Mouse (Mus musculus) subcutaneous adipose tissue, adult 2 months (tissue): ENCODE data around the gene Iqgap2. TPM values are rescaled to one million over a fixed set of nuclear protein-coding genes. Genes with fewer than 3 reads are reported as not detected.

Source experiments
- polyA plus RNA-seq: library from polyadenylated mRNA; depleted of rRNA; stranded (reverse); fragments of >200 nt; gene quantifications from 2 replicates; pipeline ENCODE4 v1.2.3, GENCODE M21; 2012; ENCODE audit warnings: low replicate concordance; rRNA removed

The Iqgap2 gene
- 1.4 and 4.3 TPM in 2 replicates for polyA plus RNA-seq

DNA sequence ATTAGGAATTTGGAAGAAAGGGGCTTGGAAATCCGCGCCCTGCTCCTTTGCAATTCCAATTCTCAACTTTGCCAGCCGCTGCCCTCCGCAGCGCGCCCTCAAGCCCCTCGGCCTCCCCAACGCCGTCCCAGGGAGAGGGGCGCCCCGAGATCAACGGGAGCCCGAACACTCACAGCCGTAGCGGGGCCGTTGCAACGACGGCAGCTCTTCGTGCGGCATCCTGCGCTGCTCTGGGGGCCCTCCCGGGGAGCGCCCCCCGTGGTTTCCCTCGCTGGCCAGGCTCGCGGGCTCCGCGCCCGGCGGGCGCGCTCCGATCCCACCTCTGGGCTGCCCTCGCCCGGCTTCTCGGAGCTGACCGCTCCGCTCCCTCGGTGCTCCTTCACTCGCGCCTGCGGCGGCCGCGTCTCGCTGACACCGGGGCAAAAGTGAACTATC is at the start of gene Iqgap2:
Gene Iqgap2 (minus strand): TSS at position 432 of the 435 bp plus-strand sequence.

DNA sequence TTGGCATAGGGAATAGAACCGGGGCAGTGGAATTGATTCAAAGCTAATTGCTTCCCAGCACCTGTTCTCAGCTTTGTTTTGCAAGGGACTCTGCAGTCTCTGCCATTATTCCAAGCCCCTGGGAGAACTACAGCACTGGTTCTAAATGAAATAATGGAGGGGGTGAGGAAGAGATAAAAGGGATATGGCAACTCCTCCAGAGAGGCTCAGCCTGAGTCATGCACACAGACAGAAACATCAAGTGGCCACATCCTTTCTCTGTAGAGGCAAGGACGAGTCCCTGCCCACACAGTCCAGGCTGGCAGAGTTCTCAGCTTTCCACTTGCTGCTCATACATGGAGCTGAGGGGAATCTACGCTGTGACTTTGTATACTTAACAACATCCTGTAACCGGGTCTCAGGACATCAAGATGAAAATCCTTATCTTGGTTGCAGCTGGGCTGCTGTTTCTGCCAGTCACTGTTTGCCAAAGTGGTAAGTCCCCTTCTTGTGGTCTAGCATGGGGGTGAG is 195.0 kb downstream of the Iqgap2 start, which contains the start of gene F2rl2:
Gene F2rl2 (plus strand): TSS at position 200 of the 510 bp plus-strand sequence.

DNA sequence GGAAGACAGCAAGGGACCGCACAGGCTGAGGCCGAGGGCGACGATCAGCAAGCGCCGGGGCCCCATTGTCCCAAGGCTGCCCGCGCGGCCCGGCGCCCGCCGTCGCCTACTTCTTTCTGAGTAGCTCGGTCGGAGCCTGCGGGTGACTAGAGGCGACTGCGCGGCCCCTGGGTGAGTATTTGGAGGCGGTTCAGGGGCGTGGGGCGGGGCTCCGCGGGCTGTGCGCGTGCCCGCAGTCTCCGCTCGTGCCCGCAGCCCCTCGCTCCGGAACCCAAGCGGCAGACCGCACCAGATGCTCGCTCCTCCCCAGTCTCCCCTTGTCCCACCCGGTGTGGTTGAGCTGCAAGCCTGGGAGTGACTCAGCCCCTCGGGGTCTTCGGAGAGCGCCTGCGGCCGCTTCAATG is 273.4 kb downstream of the Iqgap2 start, which contains the start of gene F2r:
Gene F2r (minus strand): TSS at position 179 of the 404 bp plus-strand sequence.

Other genes with a start within 250 kb of the Iqgap2 start
- 0.52 and 0.66 TPM in 2 replicates for gene F2rl2, start 195.1 kb downstream of the Iqgap2 start, polyA plus RNA-seq
- 0.45 and 2.5 TPM in 2 replicates for gene Gm20075, start 189.5 kb upstream of the Iqgap2 start, polyA plus RNA-seq
- not detected in 2 replicates for gene Gm17190, start 190.1 kb upstream of the Iqgap2 start, polyA plus RNA-seq
- gene Sv2c, start 240.7 kb upstream of the Iqgap2 start, polyA plus RNA-seq, result 0.07 and 0.31 TPM in 2 replicates